ENCODE assay signal across 8 mouse cellular contexts in genomic region chrX:36874704-36875128, GRCm38 (mm10). TPM values are rescaled to one million over a fixed set of nuclear protein-coding genes. Genes with fewer than 3 reads are reported as not detected.
DNase-seq lines count a peak whose midpoint lies in the region; ATAC-seq and TF ChIP-seq lines count a peak whose summit lies in the region.

No protein-coding gene starts in this region.

- DNase-seq in gastrocnemius, adult 2 months = peak; percentile 24
- no peak for DNase-seq in gastrocnemius, adult 18-20 months (ENCODE audit: low spot score)
- DNase-seq in 3T3-L1 (ENCODE audit: low read depth, low spot score) = peak; percentile 11
- DNase-seq in hindbrain, embryonic 10.5 days (ENCODE audit: low spot score) = peak; percentile 29
- DNase-seq in lung, postnatal 0 days (ENCODE audit: low spot score) = peak; percentile 15
- DNase-seq in splenic B cell, adult 2 months (ENCODE audit: low read depth, low spot score) = peak; percentile 38
- no peak for DNase-seq in thymus, postnatal 4 days

- no peak for TF ChIP-seq EP300 in lung, postnatal 0 days (IDR thresholded peaks at IDR 0.05)

- WGBS in hindbrain, embryonic 10.5 days = 13% methylated on average over 36 of the region's 36 CpGs
- 6% methylated on average over 28 of the region's 36 CpGs for WGBS in lung, postnatal 0 days

- peaks cover 6% of the 10 kb centered on the region; the same call in 1 of the 2 replicates for H3K4me1 ChIP-seq in bone marrow macrophage, adult 2 months (ENCODE audit: control insufficient read depth, insufficient read depth, low read length)
- H3K4me1 ChIP-seq in hindbrain, embryonic 10.5 days (replicated peaks) = peaks cover 7% of the 10 kb centered on the region
- no peaks in the 10 kb centered on the region for H3K4me1 ChIP-seq in lung, postnatal 0 days (ENCODE audit: insufficient read depth, low read depth, low read length)

- no peak for TF ChIP-seq CTCF in gastrocnemius, adult 2 months (IDR thresholded peaks at IDR 0.05)
- TF ChIP-seq CTCF in bone marrow macrophage, adult 2 months (IDR thresholded peaks at IDR 0.05; ENCODE audit: low read depth, low read length) = no peak
- no peak for TF ChIP-seq CTCF in lung, postnatal 0 days (IDR thresholded peaks at IDR 0.05)

- H3K4me3 ChIP-seq in gastrocnemius, adult 2 months = peak overlapping the region; percentile 87
- H3K4me3 ChIP-seq in bone marrow macrophage, adult 2 months (ENCODE audit: insufficient read depth, low read length) = peak overlapping the region; percentile 76
- peak overlapping the region; percentile 73 for H3K4me3 ChIP-seq in hindbrain, embryonic 10.5 days
- H3K4me3 ChIP-seq in lung, postnatal 0 days (ENCODE audit: low read depth, low read length) = peak overlapping the region; percentile 65

- no peak for TF ChIP-seq POLR2A in bone marrow macrophage, adult 2 months (IDR thresholded peaks at IDR 0.05; ENCODE audit: borderline replicate concordance, low read depth, low read length)

- peak; percentile 55 for ATAC-seq in lung, postnatal 0 days

- no peaks in the 10 kb centered on the region for H3K27me3 ChIP-seq in hindbrain, embryonic 10.5 days (ENCODE audit: insufficient read depth, poor library complexity, severe bottlenecking)
- no peaks in the 10 kb centered on the region for H3K27me3 ChIP-seq in lung, postnatal 0 days (replicated peaks; ENCODE audit: insufficient read depth, low read length)
- no peaks in the 10 kb centered on the region for H3K27me3 ChIP-seq in splenic B cell, adult 2 months (ENCODE audit: control insufficient read depth, insufficient read depth, low read length, poor library complexity, severe bottlenecking)

- peaks cover 7% of the 10 kb centered on the region; the same call in 1 of the 2 replicates for H3K9me3 ChIP-seq in hindbrain, embryonic 10.5 days
- no peaks in the 10 kb centered on the region for H3K9me3 ChIP-seq in lung, postnatal 0 days (ENCODE audit: low read length)

- peak overlapping the region; percentile 71 for H3K9ac ChIP-seq in lung, postnatal 0 days (replicated peaks; ENCODE audit: low read depth)

- peak overlapping the region; percentile 56 for H3K4me2 ChIP-seq in lung, postnatal 0 days (replicated peaks; ENCODE audit: low read depth, low read length)

- intact Hi-C loops in gastrocnemius, adult 2 months (cut with DNase I) = no loop called here

- peak overlapping the region; percentile 89 for H3K27ac ChIP-seq in gastrocnemius, adult 2 months
- H3K27ac ChIP-seq in bone marrow macrophage, adult 2 months (ENCODE audit: insufficient read depth, low read depth, low read length) = peak overlapping the region; percentile 21
- peak overlapping the region; percentile 90 for H3K27ac ChIP-seq in hindbrain, embryonic 10.5 days
- H3K27ac ChIP-seq in lung, postnatal 0 days (ENCODE audit: low read length) = peak overlapping the region; percentile 84

- H3K36me3 ChIP-seq in hindbrain, embryonic 10.5 days = 0 out of 2 replicates have a peak, but pooled peaks cover 3% of the 10 kb centered on the region
- no peaks in the 10 kb centered on the region for H3K36me3 ChIP-seq in lung, postnatal 0 days (ENCODE audit: insufficient read depth, low read length)
- no peaks in the 10 kb centered on the region for H3K36me3 ChIP-seq in splenic B cell, adult 2 months (ENCODE audit: control insufficient read depth, insufficient read depth, low read length, poor library complexity, severe bottlenecking)

RNA-seq across cellular contexts. Expression of gene C330007P06Rik, which starts 0.8 kb away (rescaled TPM):
- total RNA-seq in gastrocnemius, adult 2 months (2021) = 10 to 100 TPM; 12.0 TPM
- 10 to 100 TPM; 10.3 to 10.7 TPM for total RNA-seq in gastrocnemius, adult 18-20 months (2021)
- polyA plus RNA-seq in bone marrow macrophage, adult 2 months (2012; ENCODE audit: insufficient read depth, insufficient read length, missing spikeins) = 38.2 and 42.6 TPM in 2 replicates
- 25.1 and 31.5 TPM in 2 replicates for polyA plus RNA-seq in hindbrain, embryonic 10.5 days (2016; fragmentation: Nextera tagmentation; extraction: Ambion mirVana)
- polyA plus RNA-seq in lung, postnatal 0 days (2015; fragmentation: Nextera tagmentation; extraction: Ambion mirVana) = 21.2 and 23.9 TPM in 2 replicates

RNA-seq across cellular contexts. Expression of gene Ube2a, which starts 1.0 kb away (rescaled TPM):
- 10 to 100 TPM; 37.7 to 40.0 TPM for total RNA-seq in gastrocnemius, adult 2 months (2021)
- total RNA-seq in gastrocnemius, adult 18-20 months (2021) = 10 to 100 TPM; 39.5 to 42.1 TPM
- polyA plus RNA-seq in bone marrow macrophage, adult 2 months (2012; ENCODE audit: insufficient read depth, insufficient read length, missing spikeins) = 72.7 and 93.4 TPM in 2 replicates
- 133 TPM in 2 replicates for polyA plus RNA-seq in hindbrain, embryonic 10.5 days (2016; fragmentation: Nextera tagmentation; extraction: Ambion mirVana)
- polyA plus RNA-seq in lung, postnatal 0 days (2015; fragmentation: Nextera tagmentation; extraction: Ambion mirVana) = 176 and 189 TPM in 2 replicates

RNA-seq across cellular contexts. Expression of gene Nkrf, which starts 28.0 kb away (rescaled TPM):
- total RNA-seq in gastrocnemius, adult 2 months (2021) = 1 to 10 TPM; 2.7 to 2.9 TPM
- 1 to 10 TPM; 2.9 to 3.1 TPM for total RNA-seq in gastrocnemius, adult 18-20 months (2021)
- polyA plus RNA-seq in bone marrow macrophage, adult 2 months (2012; ENCODE audit: insufficient read depth, insufficient read length, missing spikeins) = 1.9 and 3.2 TPM in 2 replicates
- polyA plus RNA-seq in hindbrain, embryonic 10.5 days (2016; fragmentation: Nextera tagmentation; extraction: Ambion mirVana) = 3.0 and 4.7 TPM in 2 replicates
- polyA plus RNA-seq in lung, postnatal 0 days (2015; fragmentation: Nextera tagmentation; extraction: Ambion mirVana) = 0.97 and 1.0 TPM in 2 replicates

Comparison
In these comparisons a context has a peak if more than half of its experiments do, and no peak if none do; other contexts are left out.
1. DNase-seq: peak in gastrocnemius, adult 2 months (single experiment), 3T3-L1 (single experiment), hindbrain, embryonic 10.5 days (single experiment), lung, postnatal 0 days (single experiment) and splenic B cell, adult 2 months (single experiment); none in gastrocnemius, adult 18-20 months (single experiment) and thymus, postnatal 4 days (single experiment).
2. H3K27ac ChIP-seq: peak in every context shown above with its lines; median percentile 90 in hindbrain, embryonic 10.5 days; 89 in gastrocnemius, adult 2 months; 84 in lung, postnatal 0 days; 21 in bone marrow macrophage, adult 2 months.
3. Peak in every context shown above with its lines, with median percentiles within 50 percentile points of each other: H3K4me3 ChIP-seq.